Mouse (Mus musculus) bone marrow macrophage, adult 2 months (primary cell): ENCODE measurements at regions not wholly inside any gene's neighbourhood (a gene's known extent, or its start where the extent isn't known, plus 50 kb on each side); places are given as distances from the start of the nearest gene placed in this dataset.

Experiments used
- H3K27ac ChIP-seq: 2 replicates; pipeline ENCODE4 v1.5.1; 2012; ENCODE audit warnings: low read depth, low read length; ENCODE audit not compliant: insufficient read depth
- H3K4me1 ChIP-seq: 2 replicates; pipeline ENCODE4 v1.6.1; 2012; ENCODE audit warnings: low read length; ENCODE audit not compliant: control insufficient read depth, insufficient read depth
- H3K4me3 ChIP-seq: 2 replicates; pipeline ENCODE4 v1.5.1; 2012; ENCODE audit warnings: mild to moderate bottlenecking, low read length, moderate library complexity; ENCODE audit not compliant: insufficient read depth
- CTCF ChIP-seq: IDR thresholded peaks from 2 replicates; pipeline ENCODE4 v1.5.1; 2012; ENCODE audit warnings: low read depth, mild to moderate bottlenecking, low read length, moderate library complexity
- POLR2A ChIP-seq: IDR thresholded peaks from 2 replicates; pipeline ENCODE4 v1.6.1; 2012; ENCODE audit warnings: mild to moderate bottlenecking, low read depth, low read length, borderline replicate concordance

DNA sequence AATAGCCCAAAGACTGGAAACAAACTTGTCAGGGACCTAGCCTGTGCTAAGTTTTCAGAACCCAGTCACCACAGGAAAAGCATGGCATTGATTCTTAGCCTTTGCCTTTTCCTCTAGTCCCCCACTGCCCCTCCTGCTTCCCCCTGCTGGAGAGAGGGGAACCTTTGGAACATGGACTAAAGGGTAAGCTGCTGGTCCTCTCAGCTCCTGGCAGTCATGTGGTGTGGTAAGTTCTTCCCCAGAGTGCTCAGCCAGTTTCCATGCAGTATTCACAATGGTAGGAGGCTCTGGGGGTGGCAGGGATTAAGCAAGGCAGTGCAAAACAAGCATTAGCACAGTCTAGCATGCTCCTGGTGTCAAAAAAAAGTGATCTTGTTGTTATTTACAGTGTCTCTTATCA is 470.3 kb downstream of the Bnc2 start:
- TF ChIP-seq CTCF, result no peak
- no peak for TF ChIP-seq POLR2A
- Histone ChIP-seq H3K4me1 (no peaks in the 10 kb centered on the region), H3K27ac (no peak overlapping the region), H3K4me3 (no peak overlapping the region)

DNA sequence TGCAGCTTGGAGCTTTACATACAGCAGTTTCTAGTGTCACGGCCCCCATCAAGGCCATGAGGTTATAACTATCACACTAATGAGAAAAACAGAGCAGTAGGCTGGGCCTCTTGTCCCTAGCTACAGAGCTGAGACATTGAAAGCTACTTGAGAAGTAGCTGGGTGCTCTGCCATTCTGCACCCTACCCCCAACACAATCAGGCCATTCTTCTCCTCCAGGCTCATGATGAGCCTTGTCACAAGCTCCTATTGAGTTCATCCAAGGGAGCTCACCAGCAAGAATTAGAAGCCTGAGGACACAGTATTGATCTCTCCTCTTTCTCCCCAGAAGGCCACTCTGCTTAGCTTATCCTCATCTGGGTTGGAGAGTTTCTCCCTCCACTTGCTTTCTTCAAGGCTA is 466.9 kb downstream of the Bnc2 start:
- no peak for TF ChIP-seq CTCF
- no peak for TF ChIP-seq POLR2A
- H3K4me3 ChIP-seq, result no peak overlapping the region

DNA sequence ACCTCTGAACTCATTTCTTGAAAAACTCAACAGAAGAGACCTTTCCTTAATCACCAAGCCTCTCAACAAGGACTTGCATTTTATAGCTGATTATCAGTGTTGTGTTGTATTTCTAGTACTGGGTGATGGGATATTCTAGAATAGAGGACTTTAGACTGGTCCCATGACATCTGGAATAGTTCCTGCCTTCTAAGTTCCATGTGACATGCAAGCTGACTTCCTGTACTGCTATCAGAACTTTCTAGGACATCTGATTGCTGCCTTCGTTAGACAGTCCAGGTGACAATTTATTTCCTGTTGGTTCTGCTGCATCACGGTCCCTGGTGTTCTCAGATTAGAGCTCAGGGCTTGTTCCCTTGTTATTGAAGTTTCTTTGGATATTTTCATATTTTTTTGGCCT is 465.5 kb downstream of the Bnc2 start:
- Histone ChIP-seq H3K27ac (no peak overlapping the region), H3K4me1 (no peaks in the 10 kb centered on the region), H3K4me3 (no peak overlapping the region)
- no peak for TF ChIP-seq POLR2A
- no peak for TF ChIP-seq CTCF

More for the DNA sequence above, 466.9 kb downstream of the Bnc2 start:
- Histone ChIP-seq H3K27ac (no peak overlapping the region), H3K4me1 (no peaks in the 10 kb centered on the region)

DNA sequence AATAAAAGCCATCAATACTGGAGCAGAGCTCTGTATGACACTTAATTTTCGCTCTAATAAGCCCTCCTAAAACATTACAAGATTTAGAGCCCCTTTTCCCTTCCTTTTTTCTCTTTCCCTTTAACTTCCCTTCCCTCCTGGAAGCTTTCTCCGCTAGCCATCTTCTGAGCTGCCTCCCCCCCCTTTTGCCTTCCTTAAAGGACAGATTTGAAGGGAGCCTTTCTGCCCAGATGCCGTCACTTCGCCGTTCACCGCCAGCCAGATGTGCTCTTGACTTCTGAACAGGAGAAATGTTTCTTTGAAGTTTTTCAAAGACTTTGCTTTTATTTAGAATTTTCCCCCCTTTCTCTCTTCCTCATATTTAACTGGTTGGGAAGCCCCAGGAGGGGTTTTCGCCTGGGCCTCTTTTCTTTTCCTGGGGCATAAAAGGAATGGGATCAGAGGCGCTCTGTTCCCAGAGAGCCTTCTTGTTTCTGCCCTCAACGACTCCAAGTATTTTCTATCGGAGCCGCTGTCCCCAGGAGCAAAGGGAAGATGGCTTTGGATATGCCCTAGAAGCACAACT is 463.7 kb downstream of the Bnc2 start:
- no peaks in the 10 kb centered on the region for H3K4me1 ChIP-seq
- no peak overlapping the region for H3K4me3 ChIP-seq
- TF ChIP-seq POLR2A, result no peak
- TF ChIP-seq CTCF, result no peak
- H3K27ac ChIP-seq, result no peak overlapping the region

DNA sequence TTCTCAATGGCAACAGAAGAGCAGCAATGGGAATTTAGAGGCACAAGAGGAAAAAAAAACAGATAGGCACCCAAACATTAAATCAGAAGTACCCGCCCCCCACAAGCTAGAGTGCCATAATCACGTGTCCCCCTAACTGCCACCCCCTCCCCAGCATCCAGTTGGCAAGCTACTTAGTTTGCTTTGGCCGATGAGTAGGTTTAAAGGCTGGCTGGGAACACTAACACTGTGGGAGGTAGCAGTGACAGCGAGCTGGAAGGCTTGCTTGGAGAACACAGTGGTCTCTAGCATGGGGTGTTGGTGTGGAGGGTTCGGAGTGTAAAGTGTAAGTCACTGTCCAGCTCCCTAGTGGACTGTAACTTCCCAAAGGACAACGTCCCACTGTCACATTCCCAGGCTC is 463.1 kb downstream of the Bnc2 start:
- H3K4me3 ChIP-seq, result no peak overlapping the region
- no peaks in the 10 kb centered on the region for H3K4me1 ChIP-seq
- no peak overlapping the region for H3K27ac ChIP-seq
- TF ChIP-seq POLR2A, result no peak

DNA sequence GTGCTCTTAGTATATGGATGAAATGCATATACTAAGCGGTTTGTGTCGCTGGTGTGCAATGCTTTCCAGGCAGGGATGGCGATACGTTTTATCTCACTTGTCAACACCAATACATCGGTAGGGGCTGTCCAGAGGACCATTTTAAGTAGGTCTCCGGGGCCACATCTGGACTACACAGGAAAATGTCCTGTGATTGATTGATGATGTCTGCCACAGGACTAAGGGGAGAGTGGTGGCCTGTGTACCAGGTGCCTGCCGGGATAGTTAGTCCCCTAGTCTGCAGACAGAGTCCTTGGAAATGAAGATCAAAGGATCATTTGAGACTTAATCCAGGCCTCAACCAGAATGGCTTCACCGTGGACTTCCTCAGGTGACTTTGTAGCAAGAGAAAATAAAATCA is 460.6 kb downstream of the Bnc2 start:
- H3K27ac ChIP-seq, result no peak overlapping the region
- no peak for TF ChIP-seq POLR2A
- TF ChIP-seq CTCF, result no peak
- H3K4me3 ChIP-seq, result no peak overlapping the region
- H3K4me1 ChIP-seq, result no peaks in the 10 kb centered on the region

DNA sequence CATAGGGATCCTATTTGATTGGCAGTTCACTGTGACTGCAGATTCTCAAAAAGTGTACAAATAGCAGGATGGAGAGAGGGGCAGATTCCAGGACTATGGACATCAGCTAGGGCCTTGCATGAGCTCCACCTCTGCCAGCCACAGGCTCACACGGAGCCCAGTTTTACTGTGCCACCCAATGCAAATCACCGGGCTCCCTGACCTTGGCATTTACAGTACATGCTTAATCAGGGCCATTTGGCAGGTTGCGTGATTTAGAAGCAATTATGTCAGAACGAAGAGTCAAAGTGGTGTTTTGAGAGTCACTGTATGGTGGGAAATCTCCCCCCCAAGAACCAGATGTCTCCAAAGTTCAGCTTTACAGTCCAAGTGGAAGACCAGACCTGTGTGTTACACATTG is 456.1 kb downstream of the Bnc2 start:
- Histone ChIP-seq H3K4me3 (no peak overlapping the region), H3K4me1 (no peaks in the 10 kb centered on the region), H3K27ac (no peak overlapping the region)
- no peak for TF ChIP-seq POLR2A
- TF ChIP-seq CTCF, result no peak

DNA sequence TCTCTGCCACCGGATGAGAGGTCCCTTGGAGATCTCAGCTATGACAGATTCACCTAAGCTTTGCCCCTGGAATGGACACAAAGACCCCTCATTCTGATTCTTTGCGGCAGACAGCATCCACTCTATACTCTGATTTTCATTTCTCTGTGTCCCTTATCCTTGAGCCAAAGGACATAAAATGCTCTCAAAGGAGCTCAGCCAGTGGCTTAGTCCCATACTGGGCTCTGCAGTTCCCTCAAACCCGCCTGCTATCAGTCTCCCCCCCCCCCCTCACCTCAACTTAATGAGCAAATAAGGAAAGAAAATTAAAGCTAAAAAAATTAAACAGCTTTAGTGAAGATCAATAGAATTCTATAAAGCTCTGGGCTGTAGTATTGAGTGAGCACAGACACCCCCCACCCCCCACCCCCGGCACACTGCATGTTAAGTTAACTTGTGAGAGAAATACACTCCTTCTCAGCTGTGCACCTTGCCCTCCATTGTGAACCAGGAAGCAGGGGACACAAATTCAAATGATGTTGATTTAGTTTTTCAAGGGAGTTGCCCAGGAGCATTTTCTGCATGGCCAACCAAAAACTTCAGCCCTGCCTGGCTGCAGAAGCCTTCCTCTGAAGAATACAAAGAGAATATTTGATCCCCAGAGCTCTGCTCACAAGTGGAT is 452.9 kb downstream of the Bnc2 start:
- no peak for TF ChIP-seq POLR2A
- TF ChIP-seq CTCF, result no peak
- Histone ChIP-seq H3K27ac (no peak overlapping the region), H3K4me1 (no peaks in the 10 kb centered on the region), H3K4me3 (no peak overlapping the region)

DNA sequence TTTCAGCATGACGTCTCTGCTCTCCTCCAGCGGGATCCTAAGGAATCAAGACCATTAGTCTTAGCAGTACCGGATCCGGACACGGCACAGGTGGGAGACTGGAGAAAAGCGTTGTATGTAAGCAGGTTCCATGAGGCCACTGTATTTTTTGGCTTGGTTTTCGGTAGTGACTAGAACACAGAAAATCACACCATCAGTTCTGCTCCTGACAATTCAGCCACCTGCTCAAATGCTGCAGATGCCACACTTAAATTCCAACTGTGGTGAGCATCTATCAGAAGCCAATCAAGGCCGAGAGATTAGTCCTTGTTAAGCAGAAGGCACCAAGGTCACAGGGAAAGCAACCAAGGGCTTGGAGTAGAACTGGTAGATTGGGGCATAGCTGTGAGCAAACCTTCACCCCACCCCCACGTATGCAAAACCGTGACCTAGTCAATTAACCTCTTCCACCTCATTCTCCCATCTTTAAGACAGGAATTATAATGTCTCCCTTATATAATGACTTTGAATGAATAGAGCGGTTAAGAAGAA is 452.2 kb downstream of the Bnc2 start:
- Histone ChIP-seq H3K4me1 (no peaks in the 10 kb centered on the region), H3K27ac (no peak overlapping the region), H3K4me3 (no peak overlapping the region)
- TF ChIP-seq POLR2A (no peak), CTCF (no peak)

DNA sequence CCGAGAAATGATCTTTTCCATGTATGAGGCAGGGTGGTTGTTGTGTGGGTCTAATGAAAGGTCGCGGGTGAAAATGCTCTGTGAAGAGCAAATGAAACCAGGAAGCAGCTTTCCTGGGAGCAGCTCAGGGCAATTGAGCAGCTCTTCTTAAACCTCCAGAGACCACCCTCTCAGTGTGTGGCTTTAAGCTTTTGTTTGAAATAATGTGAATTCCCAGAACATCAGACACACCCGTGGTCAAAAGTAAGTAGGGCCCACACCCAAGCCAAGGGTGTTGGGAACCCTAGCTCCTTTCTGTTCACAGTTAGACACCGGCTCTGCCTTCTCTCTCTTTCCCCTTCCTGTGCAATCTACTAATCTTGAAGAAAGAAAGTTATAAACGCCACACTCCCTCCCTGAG is 450.5 kb downstream of the Bnc2 start:
- no peak overlapping the region for H3K27ac ChIP-seq
- H3K4me1 ChIP-seq, result no peaks in the 10 kb centered on the region
- TF ChIP-seq POLR2A (no peak), CTCF (no peak)
- H3K4me3 ChIP-seq, result no peak overlapping the region
